Mouse (Mus musculus) hindlimb bud, embryonic 11.5 days (tissue): ENCODE data around the gene Fmo2.

Experiments
- DNase-seq: peaks from one replicate; pipeline ENCODE4 v3.0.0-alpha.2; 2012; ENCODE audit warnings: low read depth, low spot score; ENCODE audit errors: extremely low spot score

Gene Fmo2

GRCm38 (mm10) chr1:162857766-162858747 is 40.5 kb downstream of the Fmo2 start:
- no peak for DNase-seq

- no peak for DNase-seq
Measured at GRCm38 (mm10) chr1:162853812-162854482, 44.6 kb downstream of the Fmo2 start.

- no peak for DNase-seq
Measured at GRCm38 (mm10) chr1:162847554-162847953, 51.0 kb downstream of the Fmo2 start.

- no peak for DNase-seq
Measured at GRCm38 (mm10) chr1:162840211-162840610, 58.3 kb downstream of the Fmo2 start.

GRCm38 (mm10) chr1:162838976-162839375 is 59.5 kb downstream of the Fmo2 start:
- no peak for DNase-seq

- DNase-seq = no peak
Measured at GRCm38 (mm10) chr1:162834342-162834741, 64.2 kb downstream of the Fmo2 start.

- DNase-seq = no peak
Measured at GRCm38 (mm10) chr1:162832574-162832953, 66.0 kb downstream of the Fmo2 start.

GRCm38 (mm10) chr1:162831838-162832573 is 66.5 kb downstream of the Fmo2 start:
- peak; percentile 72 for DNase-seq
